Mouse (Mus musculus): ENCODE data around the gene Nipbl. TPM values are rescaled to one million over a fixed set of nuclear protein-coding genes. Genes with fewer than 3 reads are reported as not detected.

Gene Nipbl
- polyA plus RNA-seq, 1 experiment from 2014 or later: 6.2 TPM

DNA sequence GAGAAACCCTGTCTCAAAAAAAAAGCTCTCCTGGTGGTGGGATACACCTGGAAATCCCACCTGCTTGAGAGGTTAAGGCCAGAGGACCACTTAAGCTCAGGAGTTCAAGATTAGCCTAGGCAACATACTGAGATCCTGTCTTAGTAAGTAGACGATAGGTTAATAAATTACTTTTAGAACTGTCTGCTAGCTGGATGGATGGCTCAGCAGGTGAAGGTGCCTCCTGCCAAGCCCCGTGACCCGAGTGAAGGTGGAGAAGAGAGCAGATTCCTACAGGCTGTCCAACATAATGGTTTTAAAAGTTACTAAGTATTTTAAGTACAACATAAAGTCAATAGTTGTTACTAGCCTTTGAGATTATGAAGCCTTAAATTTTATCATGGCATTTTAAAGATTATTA, 178.3 kb downstream of the Nipbl start:
- Histone ChIP-seq H3K4me2 (ENCODE audit: low read depth, low read length) (no peak overlapping the region), H3K27me3 (ENCODE audit: control insufficient read depth, insufficient read depth, low read depth, low read length) (no peaks in the 10 kb centered on the region), H3K4me1 (ENCODE audit: control insufficient read depth, low read depth, low read length) (no peaks in the 10 kb centered on the region), H3K9me3 (replicated peaks; ENCODE audit: control insufficient read depth, low read length) (no peaks in the 10 kb centered on the region), H3K9ac (ENCODE audit: low read depth, low read length) (no peak overlapping the region), H3K27ac (ENCODE audit: low read length) (no peak overlapping the region), H3K4me3 (ENCODE audit: low read depth, low read length) (no peak overlapping the region), H3K36me3 (ENCODE audit: control insufficient read depth, insufficient read depth) (no peaks in the 10 kb centered on the region)
- WGBS (ENCODE audit: insufficient replicate concordance): 58% methylated on average over 3 of the region's 3 CpGs
- no peak for ATAC-seq (ENCODE audit: low read depth)

Other genes starting within 250 kb of the Nipbl start
- not detected in 2 replicates for gene Gm2310, start 75.5 kb upstream of the Nipbl start, polyA plus RNA-seq (2015; fragmentation: Nextera tagmentation; extraction: Ambion mirVana)